Mouse (Mus musculus): ENCODE results near the gene Elfn1. TPM values are rescaled to one million over a fixed set of nuclear protein-coding genes. Genes with fewer than 3 reads are reported as not detected.

Elfn1 gene
- not detected in 4 replicates for total RNA-seq (2023)

DNA sequence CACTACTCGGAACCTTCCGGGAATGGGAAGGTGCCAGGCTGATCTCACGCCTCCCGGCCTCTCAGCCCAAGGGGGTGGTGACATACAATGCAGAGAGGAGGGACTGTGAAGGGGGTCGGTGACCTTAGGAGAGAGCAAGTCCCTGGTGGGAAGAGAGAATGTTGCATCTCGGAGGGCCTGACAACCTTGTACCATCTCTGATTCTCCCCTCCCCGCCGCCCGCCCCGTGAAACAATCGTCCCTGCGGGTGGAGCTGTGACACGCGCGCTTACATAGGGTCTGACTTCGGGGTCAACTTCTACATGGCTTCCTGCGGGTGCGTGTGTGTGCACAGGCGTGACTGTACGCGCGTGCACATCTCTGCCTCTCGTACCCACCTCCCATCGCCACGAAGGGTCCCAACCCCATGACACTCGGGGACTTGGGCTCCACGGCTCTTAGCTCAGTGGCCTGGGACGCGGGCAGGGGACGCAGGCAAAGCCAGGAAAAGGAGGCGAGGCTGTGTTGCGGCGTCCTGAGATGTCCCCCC lies at the start of gene Elfn1:
Gene Elfn1, plus strand, starts transcription at position 230 of the 529 bp plus-strand sequence.

Other genes with a start within 250 kb of the Elfn1 start
- not detected in 4 replicates for gene Micall2, start 171.6 kb upstream of the Elfn1 start, total RNA-seq (2023)
- gene Ints1, start 132.3 kb upstream of the Elfn1 start, total RNA-seq (2023), result 103 to 121 TPM (median 112 TPM) in 4 replicates
- 324 to 351 TPM (median 339 TPM) in 4 replicates for gene Mafk, start 116.4 kb upstream of the Elfn1 start, total RNA-seq (2023)
- not detected in 4 replicates for gene Tmem184a, start 88.0 kb upstream of the Elfn1 start, total RNA-seq (2023)
- gene Gm26938, start 81.5 kb upstream of the Elfn1 start, total RNA-seq (2023), result not detected in 4 replicates
- 14.6 to 17.4 TPM (median 15.3 TPM) in 4 replicates for gene Psmg3, start 81.1 kb upstream of the Elfn1 start, total RNA-seq (2023)